Mouse (Mus musculus): Measurements from ENCODE around the gene Mgat4e. TPM values are rescaled to one million over a fixed set of nuclear protein-coding genes. Genes with fewer than 3 reads are reported as not detected.
A peak's percentile ranks its signal among the peaks of the same experiment; 100 is the strongest.

Gene Mgat4e
- polyA plus RNA-seq, 1 experiment from 2014 or later = not detected

- H3K27ac ChIP-seq (replicated peaks; ENCODE audit: low read depth, low read length) = no peak overlapping the region
- WGBS = 95% methylated on average over 8 of the region's 8 CpGs
- H3K36me3 ChIP-seq (replicated peaks; ENCODE audit: control insufficient read depth, insufficient read depth, low read depth, low read length) = peaks cover 3% of the 10 kb centered on the region
Measured at GRCm38 (mm10) chr1:134506201-134506600, 43.3 kb downstream of the Mgat4e start.

DNA sequence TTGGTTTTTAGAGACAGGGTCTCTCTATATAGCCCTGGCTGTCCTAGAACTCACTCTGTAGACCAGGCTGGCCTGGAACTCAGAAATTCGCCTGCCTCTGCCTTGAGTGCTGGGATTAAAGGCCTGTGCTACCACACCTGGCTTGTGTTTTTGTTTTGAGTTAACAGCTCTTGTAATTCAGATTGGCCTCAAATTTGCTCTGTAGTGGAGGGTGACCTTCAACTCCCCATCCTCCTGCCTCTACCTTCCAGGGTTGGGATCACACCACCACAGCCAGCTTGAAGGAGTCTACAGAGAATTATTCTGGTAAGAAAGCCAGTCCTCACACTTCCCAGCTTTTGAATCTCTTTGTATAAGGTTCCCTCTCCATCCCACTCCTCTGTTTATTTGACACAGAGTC is 48.6 kb downstream of the Mgat4e start:
- ATAC-seq (replicated peaks; ENCODE audit: insufficient number of reproducible peaks, low FRiP score, low TSS enrichment, low read depth) (no peak), DNase-seq (ENCODE audit: low spot score) (no peak)
- Histone ChIP-seq H3K4me1 (ENCODE audit: control insufficient read depth, insufficient read depth, low read length) (no peaks in the 10 kb centered on the region), H3K36me3 (replicated peaks; ENCODE audit: control insufficient read depth, insufficient read depth, low read depth, low read length) (no peaks in the 10 kb centered on the region), H3K4me3 (ENCODE audit: low read depth, low read length) (no peak overlapping the region), H3K9me3 (replicated peaks; ENCODE audit: control insufficient read depth, low read length) (no peaks in the 10 kb centered on the region), H3K27me3 (ENCODE audit: control insufficient read depth, insufficient read depth, low read length) (no peaks in the 10 kb centered on the region), H3K9ac (replicated peaks; ENCODE audit: low read length) (no peak overlapping the region), H3K4me2 (ENCODE audit: low read depth, low read length) (no peak overlapping the region), H3K27ac (replicated peaks; ENCODE audit: low read depth, low read length) (no peak overlapping the region)
- 89% methylated on average over 1 of the region's 1 CpGs for WGBS

More at GRCm38 (mm10) chr1:134506201-134506600, 43.3 kb downstream of the Mgat4e start:
- DNase-seq (ENCODE audit: low spot score) = no peak
- Histone ChIP-seq H3K9ac (replicated peaks; ENCODE audit: low read length) (no peak overlapping the region), H3K4me2 (ENCODE audit: low read depth, low read length) (no peak overlapping the region), H3K4me3 (ENCODE audit: low read depth, low read length) (no peak overlapping the region), H3K4me1 (ENCODE audit: control insufficient read depth, insufficient read depth, low read length) (no peaks in the 10 kb centered on the region), H3K27me3 (ENCODE audit: control insufficient read depth, insufficient read depth, low read length) (no peaks in the 10 kb centered on the region), H3K9me3 (replicated peaks; ENCODE audit: control insufficient read depth, low read length) (no peaks in the 10 kb centered on the region)
- no peak for ATAC-seq (replicated peaks; ENCODE audit: insufficient number of reproducible peaks, low FRiP score, low TSS enrichment, low read depth)

GRCm38 (mm10) chr1:134495991-134496390 is 53.5 kb downstream of the Mgat4e start:
- ATAC-seq (replicated peaks; ENCODE audit: insufficient number of reproducible peaks, low FRiP score, low TSS enrichment, low read depth) (no peak), DNase-seq (ENCODE audit: low spot score) (no peak)
- no peak overlapping the region; the same call in 1 of the 2 replicates for H3K4me2 ChIP-seq (ENCODE audit: low read depth, low read length)
- H3K9me3 ChIP-seq (replicated peaks; ENCODE audit: control insufficient read depth, low read length) = no peaks in the 10 kb centered on the region
- no peaks in the 10 kb centered on the region for H3K4me1 ChIP-seq (ENCODE audit: control insufficient read depth, insufficient read depth, low read length)
- no peaks in the 10 kb centered on the region for H3K36me3 ChIP-seq (replicated peaks; ENCODE audit: control insufficient read depth, insufficient read depth, low read depth, low read length)
- WGBS = 78% methylated on average over 10 of the region's 10 CpGs
- no peak overlapping the region for H3K4me3 ChIP-seq (ENCODE audit: low read depth, low read length)
- no peak overlapping the region; the same call in 1 of the 2 replicates for H3K9ac ChIP-seq (replicated peaks; ENCODE audit: low read length)
- no peak overlapping the region for H3K27ac ChIP-seq (replicated peaks; ENCODE audit: low read depth, low read length)
- no peaks in the 10 kb centered on the region for H3K27me3 ChIP-seq (ENCODE audit: control insufficient read depth, insufficient read depth, low read length)

GRCm38 (mm10) chr1:134495216-134495539 is 54.3 kb downstream of the Mgat4e start:
- H3K27ac ChIP-seq (replicated peaks; ENCODE audit: low read depth, low read length) = no peak overlapping the region
- no peaks in the 10 kb centered on the region for H3K4me1 ChIP-seq (ENCODE audit: control insufficient read depth, insufficient read depth, low read length)
- DNase-seq (ENCODE audit: low spot score) (no peak), ATAC-seq (replicated peaks; ENCODE audit: insufficient number of reproducible peaks, low FRiP score, low TSS enrichment, low read depth) (no peak)
- no peaks in the 10 kb centered on the region for H3K27me3 ChIP-seq (ENCODE audit: control insufficient read depth, insufficient read depth, low read length)
- H3K4me3 ChIP-seq (ENCODE audit: low read depth, low read length) = peak overlapping the region; percentile 59
- no peaks in the 10 kb centered on the region for H3K9me3 ChIP-seq (replicated peaks; ENCODE audit: control insufficient read depth, low read length)
- H3K9ac ChIP-seq (replicated peaks; ENCODE audit: low read length) = peak overlapping the region; percentile 43
- peak overlapping the region; percentile 66 for H3K4me2 ChIP-seq (ENCODE audit: low read depth, low read length)
- H3K36me3 ChIP-seq (replicated peaks; ENCODE audit: control insufficient read depth, insufficient read depth, low read depth, low read length) = no peaks in the 10 kb centered on the region
- 23% methylated on average over 5 of the region's 5 CpGs for WGBS

GRCm38 (mm10) chr1:134494428-134495215 is 54.9 kb downstream of the Mgat4e start, which contains the start of gene Rabif:
Gene Rabif (plus strand): TSS chr1:134494648.
- under 1% methylated on average over 57 of the region's 58 CpGs for WGBS
- Histone ChIP-seq H3K9ac (replicated peaks; ENCODE audit: low read length) (peak within 1 kb of the TSS; percentile 43), H3K4me1 (ENCODE audit: control insufficient read depth, insufficient read depth, low read length) (no peaks in the 10 kb centered on the region), H3K4me2 (ENCODE audit: low read depth, low read length) (peak within 1 kb of the TSS; percentile 66), H3K9me3 (replicated peaks; ENCODE audit: control insufficient read depth, low read length) (no peaks in the 10 kb centered on the region), H3K4me3 (ENCODE audit: low read depth, low read length) (peak within 1 kb of the TSS; percentile 59), H3K36me3 (replicated peaks; ENCODE audit: control insufficient read depth, insufficient read depth, low read depth, low read length) (no peaks in the 10 kb centered on the region), H3K27me3 (ENCODE audit: control insufficient read depth, insufficient read depth, low read length) (no peaks in the 10 kb centered on the region), H3K27ac (replicated peaks; ENCODE audit: low read depth, low read length) (peak within 1 kb of the TSS; percentile 47)
- ATAC-seq (replicated peaks; ENCODE audit: insufficient number of reproducible peaks, low FRiP score, low TSS enrichment, low read depth) (peak; percentile 99), DNase-seq (ENCODE audit: low spot score) (peak; percentile 99)

DNA sequence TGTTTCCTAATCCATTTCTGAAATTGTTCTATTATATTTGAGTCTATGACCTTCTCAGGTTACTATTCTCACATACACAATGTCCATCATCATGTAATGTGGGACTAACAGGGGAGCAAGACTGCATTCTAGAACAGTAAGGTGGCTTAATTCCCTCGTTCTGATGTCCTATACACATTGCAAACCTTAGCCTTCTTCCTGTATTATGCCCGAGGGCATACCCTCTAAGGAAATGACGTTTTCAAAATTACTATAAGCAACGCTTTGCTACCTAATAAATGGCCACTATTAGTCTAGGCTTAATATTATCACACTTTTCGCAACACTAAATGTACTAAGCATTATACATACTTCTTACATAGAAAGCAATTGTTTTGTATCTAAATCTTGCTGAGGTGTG is 55.5 kb downstream of the Mgat4e start:
- Histone ChIP-seq H3K4me3 (ENCODE audit: low read depth, low read length) (peak overlapping the region; percentile 59), H3K4me2 (ENCODE audit: low read depth, low read length) (peak overlapping the region; percentile 66), H3K27me3 (ENCODE audit: control insufficient read depth, insufficient read depth, low read length) (no peaks in the 10 kb centered on the region), H3K9ac (replicated peaks; ENCODE audit: low read length) (peak overlapping the region; percentile 43), H3K4me1 (ENCODE audit: control insufficient read depth, insufficient read depth, low read length) (no peaks in the 10 kb centered on the region), H3K27ac (replicated peaks; ENCODE audit: low read depth, low read length) (no peak overlapping the region; the same call in 1 of the 2 replicates), H3K36me3 (replicated peaks; ENCODE audit: control insufficient read depth, insufficient read depth, low read depth, low read length) (no peaks in the 10 kb centered on the region; the same call in 1 of the 2 replicates), H3K9me3 (replicated peaks; ENCODE audit: control insufficient read depth, low read length) (no peaks in the 10 kb centered on the region)
- ATAC-seq (replicated peaks; ENCODE audit: insufficient number of reproducible peaks, low FRiP score, low TSS enrichment, low read depth) = no peak
- 27% methylated on average over 5 of the region's 5 CpGs for WGBS
- DNase-seq (ENCODE audit: low spot score) = peak; percentile 6

DNA sequence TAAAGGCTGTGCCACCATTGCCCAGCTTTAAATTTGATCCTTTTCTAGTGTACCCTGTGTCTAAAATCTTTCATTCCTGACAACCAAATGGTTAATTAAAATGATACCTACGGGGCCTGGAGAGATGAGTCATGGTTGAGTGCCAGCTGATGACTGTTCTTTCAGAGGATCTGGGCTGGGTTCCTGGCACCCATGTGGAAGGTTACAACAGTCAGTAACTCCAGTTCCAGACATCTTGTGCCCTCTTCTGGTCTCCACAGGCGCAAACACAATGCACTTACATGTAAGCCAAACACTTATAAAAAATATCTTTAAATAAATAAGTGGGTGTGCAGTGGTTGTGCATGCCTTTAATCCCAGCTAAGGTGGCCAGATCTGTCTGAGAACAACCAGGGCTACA is 56.0 kb downstream of the Mgat4e start:
- DNase-seq (ENCODE audit: low spot score) (no peak), ATAC-seq (replicated peaks; ENCODE audit: insufficient number of reproducible peaks, low FRiP score, low TSS enrichment, low read depth) (no peak)
- Histone ChIP-seq H3K27ac (replicated peaks; ENCODE audit: low read depth, low read length) (no peak overlapping the region), H3K36me3 (replicated peaks; ENCODE audit: control insufficient read depth, insufficient read depth, low read depth, low read length) (no peaks in the 10 kb centered on the region; the same call in 1 of the 2 replicates), H3K9ac (replicated peaks; ENCODE audit: low read length) (no peak overlapping the region), H3K9me3 (replicated peaks; ENCODE audit: control insufficient read depth, low read length) (no peaks in the 10 kb centered on the region), H3K4me3 (ENCODE audit: low read depth, low read length) (no peak overlapping the region; the same call in 1 of the 2 replicates), H3K4me2 (ENCODE audit: low read depth, low read length) (no peak overlapping the region; the same call in 1 of the 2 replicates), H3K27me3 (ENCODE audit: control insufficient read depth, insufficient read depth, low read length) (no peaks in the 10 kb centered on the region), H3K4me1 (ENCODE audit: control insufficient read depth, insufficient read depth, low read length) (no peaks in the 10 kb centered on the region)
- WGBS = 78% methylated on average over 2 of the region's 2 CpGs

DNA sequence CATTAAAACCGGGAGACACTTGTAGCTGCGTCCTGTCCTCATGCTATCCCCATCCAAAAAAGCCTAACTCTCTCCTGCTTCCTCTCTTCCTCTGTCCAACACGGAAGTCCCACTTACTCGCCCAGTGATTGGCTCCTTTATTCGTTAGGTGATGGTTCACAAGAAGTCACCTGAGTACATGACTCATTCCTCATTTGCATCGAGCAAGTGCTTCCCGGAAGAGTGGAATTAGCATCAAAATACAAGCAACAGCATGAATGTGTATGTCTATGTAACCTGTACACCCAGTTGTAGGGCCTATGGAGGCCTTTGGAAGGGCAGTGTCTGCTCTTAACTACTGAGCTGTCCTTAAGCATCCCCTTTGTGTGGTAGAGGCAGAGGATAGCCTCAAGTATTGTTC is 57.2 kb downstream of the Mgat4e start:
- no peaks in the 10 kb centered on the region for H3K9me3 ChIP-seq (replicated peaks; ENCODE audit: control insufficient read depth, low read length)

More for the DNA sequence above, 57.2 kb downstream of the Mgat4e start:
- WGBS = 73% methylated on average over 7 of the region's 7 CpGs
- DNase-seq (ENCODE audit: low spot score) (no peak), ATAC-seq (replicated peaks; ENCODE audit: insufficient number of reproducible peaks, low FRiP score, low TSS enrichment, low read depth) (no peak)
- no peaks in the 10 kb centered on the region; the same call in 1 of the 2 replicates for H3K36me3 ChIP-seq (replicated peaks; ENCODE audit: control insufficient read depth, insufficient read depth, low read depth, low read length)
- no peak overlapping the region for H3K9ac ChIP-seq (replicated peaks; ENCODE audit: low read length)
- no peak overlapping the region for H3K27ac ChIP-seq (replicated peaks; ENCODE audit: low read depth, low read length)
- H3K4me2 ChIP-seq (ENCODE audit: low read depth, low read length) = no peak overlapping the region
- no peaks in the 10 kb centered on the region for H3K4me1 ChIP-seq (ENCODE audit: control insufficient read depth, insufficient read depth, low read length)
- no peak overlapping the region for H3K4me3 ChIP-seq (ENCODE audit: low read depth, low read length)
- no peaks in the 10 kb centered on the region for H3K27me3 ChIP-seq (ENCODE audit: control insufficient read depth, insufficient read depth, low read length)
